Mouse (Mus musculus) liver, embryonic 16.5 days (tissue): Measurements from ENCODE around the gene Rps3. TPM values are rescaled to one million over a fixed set of nuclear protein-coding genes. Genes with fewer than 3 reads are reported as not detected.

ENCODE experiments used
- ATAC-seq: fragments of 200-750 bp; cut with Nextera tagmentation; 2 replicates; pipeline ENCODE4 v1.8.0; 2017; ENCODE audit warnings: low read depth, mild to moderate bottlenecking, moderate number of reproducible peaks, moderate library complexity
- H3K27ac ChIP-seq: fragments of 300-500 bp; sonication (generic); 2 replicates; pipeline ENCODE4 v1.5.1; 2014; ENCODE audit warnings: mild to moderate bottlenecking, low read length
- H3K27me3 ChIP-seq: fragments of 300-500 bp; sonication (generic); 2 replicates; pipeline ENCODE4 v1.6.1; 2014; ENCODE audit warnings: low read depth, low read length, mixed read lengths; ENCODE audit not compliant: control insufficient read depth, insufficient read depth
- H3K36me3 ChIP-seq: fragments of 300-500 bp; sonication (generic); 2 replicates; pipeline ENCODE4 v1.6.1; 2014; ENCODE audit warnings: mild to moderate bottlenecking; ENCODE audit not compliant: control insufficient read depth, insufficient read depth
- H3K4me1 ChIP-seq: fragments of 300-500 bp; sonication (generic); 2 replicates; pipeline ENCODE4 v1.6.1; 2014; ENCODE audit warnings: low read depth, low read length, mixed read lengths; ENCODE audit not compliant: control insufficient read depth
- H3K4me2 ChIP-seq: fragments of 300-500 bp; sonication (generic); 2 replicates; pipeline ENCODE4 v1.6.1; 2014; ENCODE audit warnings: low read depth, low read length, mixed read lengths
- H3K4me3 ChIP-seq: fragments of 300-500 bp; sonication (generic); 2 replicates; pipeline ENCODE4 v1.5.1; 2014; ENCODE audit warnings: low read depth, mild to moderate bottlenecking, low read length
- H3K9ac ChIP-seq: fragments of 300-500 bp; sonication (generic); 2 replicates; pipeline ENCODE4 v1.6.1; 2014; ENCODE audit warnings: low read depth, low read length
- H3K9me3 ChIP-seq: fragments of 300-500 bp; sonication (generic); replicated peaks from 2 replicates; pipeline ENCODE4 v1.6.1; 2016; ENCODE audit warnings: low read length; ENCODE audit not compliant: control insufficient read depth
- WGBS: fragments of 180-500 bp; shearing (Covaris S2); extraction: QIAGEN DNeasy Blood & Tissue Kit; methylation state at CpG from one replicate; pipeline ENCODE4 v1.1.7; 2014; ENCODE audit not compliant: insufficient replicate concordance; 5-methylcytosine and 5-hydroxymethylcytosine counted together
- polyA plus RNA-seq: library from polyadenylated mRNA; unstranded; fragments of >200 nt; fragmentation: Nextera tagmentation; extraction: Ambion mirVana; gene quantifications from 2 replicates; pipeline ENCODE4 v1.2.1, GENCODE M21; 2015

Gene Rps3
- polyA plus RNA-seq, 1 experiment from 2014 or later, result 400 TPM

- no peaks in the 10 kb centered on the region for H3K36me3 ChIP-seq
- no peak overlapping the region for H3K9ac ChIP-seq
- no peak overlapping the region for H3K4me3 ChIP-seq
- H3K27ac ChIP-seq, result no peak overlapping the region
- peaks cover 42% of the 10 kb centered on the region for H3K4me1 ChIP-seq
- 66% methylated on average over 18 of the region's 18 CpGs for WGBS
- ATAC-seq, result no peak
- H3K27me3 ChIP-seq, result peaks cover 38% of the 10 kb centered on the region
- no peaks in the 10 kb centered on the region for H3K9me3 ChIP-seq
- no peak overlapping the region for H3K4me2 ChIP-seq
Measured at GRCm38 (mm10) chr7:99471578-99471977, 12.0 kb downstream of the Rps3 start.

DNA sequence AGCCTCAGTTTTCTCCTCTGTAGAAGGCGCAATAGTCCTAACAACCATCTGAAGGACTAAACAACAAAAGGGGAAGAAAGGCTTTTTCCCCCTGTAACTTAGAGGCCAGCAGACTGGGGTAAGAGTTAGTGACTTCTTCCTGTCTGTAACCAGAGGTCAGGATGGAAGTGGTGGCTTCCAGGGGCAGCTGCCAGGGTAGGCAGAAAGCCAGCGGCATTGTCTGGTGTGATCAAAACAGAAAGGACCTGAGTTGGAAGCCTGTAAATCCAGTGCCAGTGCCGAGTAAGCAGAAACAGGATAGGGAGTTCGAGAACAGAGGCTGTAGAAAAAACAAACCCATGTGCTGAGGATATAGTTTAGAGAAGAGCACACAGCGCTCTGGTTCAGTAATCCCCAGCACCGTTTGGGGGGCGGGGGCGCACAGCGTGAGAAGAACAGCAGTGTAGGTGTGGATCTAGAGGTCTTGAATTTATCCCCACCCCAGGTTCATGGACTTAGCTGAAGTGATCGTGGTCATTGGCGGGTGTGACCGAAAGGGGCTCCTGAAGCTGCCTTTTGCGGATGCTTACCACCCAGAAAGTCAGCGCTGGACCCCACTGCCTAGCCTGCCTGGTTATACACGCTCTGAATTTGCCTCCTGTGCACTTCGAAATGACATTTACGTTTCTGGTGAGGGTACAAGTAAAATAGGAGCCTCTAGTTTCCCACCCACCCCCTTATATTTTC lies 13.7 kb downstream of the Rps3 start:
- H3K9ac ChIP-seq, result no peak overlapping the region
- H3K27me3 ChIP-seq, result peaks cover 41% of the 10 kb centered on the region
- ATAC-seq, result no peak
- H3K9me3 ChIP-seq, result no peaks in the 10 kb centered on the region
- H3K4me2 ChIP-seq, result no peak overlapping the region
- H3K4me3 ChIP-seq, result no peak overlapping the region
- no peaks in the 10 kb centered on the region for H3K36me3 ChIP-seq
- no peak overlapping the region for H3K27ac ChIP-seq
- WGBS, result 54% methylated on average over 17 of the region's 17 CpGs
- H3K4me1 ChIP-seq, result peaks cover 28% of the 10 kb centered on the region

- WGBS, result 2% methylated on average over 142 of the region's 145 CpGs
- H3K9ac ChIP-seq, result peak overlapping the region; percentile 38
Measured at GRCm38 (mm10) chr7:99468283-99469132, 15.0 kb downstream of the Rps3 start.

GRCm38 (mm10) chr7:99467916-99468282 lies 15.6 kb downstream of the Rps3 start:
- no peak; the same call in 1 of the 2 replicates for ATAC-seq
- H3K4me3 ChIP-seq, result peak overlapping the region; percentile 57
- H3K9ac ChIP-seq, result peak overlapping the region; percentile 38
- H3K27me3 ChIP-seq, result peaks cover 41% of the 10 kb centered on the region
- H3K4me2 ChIP-seq, result peak overlapping the region; percentile 75
- peaks cover 16% of the 10 kb centered on the region for H3K4me1 ChIP-seq
- no peaks in the 10 kb centered on the region for H3K9me3 ChIP-seq
- 7% methylated on average over 11 of the region's 11 CpGs for WGBS
- peak overlapping the region; percentile 65 for H3K27ac ChIP-seq
- no peaks in the 10 kb centered on the region for H3K36me3 ChIP-seq

More at GRCm38 (mm10) chr7:99468283-99469132, 15.0 kb downstream of the Rps3 start:
- H3K4me3 ChIP-seq, result peak overlapping the region; percentile 57
- ATAC-seq, result peak; percentile 67
- H3K4me1 ChIP-seq, result peaks cover 16% of the 10 kb centered on the region
- H3K36me3 ChIP-seq, result no peaks in the 10 kb centered on the region
- H3K27ac ChIP-seq, result peak overlapping the region; percentile 65
- peak overlapping the region; percentile 75 for H3K4me2 ChIP-seq
- no peaks in the 10 kb centered on the region for H3K9me3 ChIP-seq
- H3K27me3 ChIP-seq, result peaks cover 41% of the 10 kb centered on the region

DNA sequence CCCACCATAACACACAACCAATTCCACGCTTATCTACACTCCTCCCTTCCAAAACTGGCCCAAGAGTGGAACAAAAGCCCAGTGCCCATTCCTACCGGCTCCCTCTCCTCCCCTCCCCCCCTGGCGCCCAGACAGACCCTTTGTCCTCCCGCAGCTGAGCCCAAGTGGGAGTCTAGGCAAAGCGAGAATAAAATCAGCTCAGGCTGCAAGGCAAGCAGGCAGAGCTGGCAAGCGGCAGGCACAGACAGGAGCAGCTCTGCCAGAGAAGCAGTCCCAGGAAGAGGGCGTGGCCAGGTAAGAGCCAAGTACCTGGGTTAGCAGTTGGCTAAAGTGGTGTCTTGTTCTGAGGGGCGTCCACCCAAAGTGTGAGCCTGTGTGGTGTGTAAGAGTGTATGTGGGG lies 17.7 kb downstream of the Rps3 start, which contains the start of gene Klhl35:
Gene Klhl35, plus strand, starts transcription at position 194 of the 400 bp plus-strand sequence.
- no peaks in the 10 kb centered on the region for H3K36me3 ChIP-seq
- ATAC-seq, result no peak
- H3K4me2 ChIP-seq, result no peak within 1 kb of the TSS
- H3K27me3 ChIP-seq, result peaks cover 41% of the 10 kb centered on the region
- H3K4me3 ChIP-seq, result no peak within 1 kb of the TSS
- no peak within 1 kb of the TSS for H3K27ac ChIP-seq
- peaks cover 16% of the 10 kb centered on the region for H3K4me1 ChIP-seq
- no peaks in the 10 kb centered on the region for H3K9me3 ChIP-seq
- no peak within 1 kb of the TSS for H3K9ac ChIP-seq
- WGBS, result 39% methylated on average over 8 of the region's 8 CpGs

DNA sequence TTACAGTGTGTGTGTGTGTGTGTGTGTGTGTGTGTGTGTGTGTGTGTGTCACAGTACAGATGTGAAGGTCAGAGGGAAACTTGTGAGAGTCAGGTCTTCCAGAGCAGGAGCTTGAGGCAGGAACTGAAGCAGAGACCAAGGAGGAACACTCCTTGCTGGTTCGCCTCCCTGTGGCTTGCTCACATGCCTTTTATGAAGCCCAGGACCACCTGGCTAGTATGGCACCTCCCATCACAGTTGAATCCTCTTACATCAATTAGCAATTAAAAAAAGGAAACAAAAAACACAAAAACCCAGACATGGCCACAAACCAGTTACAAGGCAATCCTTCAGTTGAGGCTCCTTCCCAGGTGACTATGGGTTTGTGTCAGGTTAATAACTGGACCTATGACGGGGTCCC lies 20.4 kb downstream of the Rps3 start:
- WGBS, result 39% methylated on average over 2 of the region's 2 CpGs
- H3K27ac ChIP-seq, result no peak overlapping the region
- H3K4me1 ChIP-seq, result peaks cover 3% of the 10 kb centered on the region
- ATAC-seq, result no peak
- no peaks in the 10 kb centered on the region for H3K36me3 ChIP-seq
- no peak overlapping the region for H3K9ac ChIP-seq
- H3K27me3 ChIP-seq, result peaks cover 17% of the 10 kb centered on the region
- H3K4me2 ChIP-seq, result no peak overlapping the region
- H3K9me3 ChIP-seq, result no peaks in the 10 kb centered on the region
- no peak overlapping the region for H3K4me3 ChIP-seq

DNA sequence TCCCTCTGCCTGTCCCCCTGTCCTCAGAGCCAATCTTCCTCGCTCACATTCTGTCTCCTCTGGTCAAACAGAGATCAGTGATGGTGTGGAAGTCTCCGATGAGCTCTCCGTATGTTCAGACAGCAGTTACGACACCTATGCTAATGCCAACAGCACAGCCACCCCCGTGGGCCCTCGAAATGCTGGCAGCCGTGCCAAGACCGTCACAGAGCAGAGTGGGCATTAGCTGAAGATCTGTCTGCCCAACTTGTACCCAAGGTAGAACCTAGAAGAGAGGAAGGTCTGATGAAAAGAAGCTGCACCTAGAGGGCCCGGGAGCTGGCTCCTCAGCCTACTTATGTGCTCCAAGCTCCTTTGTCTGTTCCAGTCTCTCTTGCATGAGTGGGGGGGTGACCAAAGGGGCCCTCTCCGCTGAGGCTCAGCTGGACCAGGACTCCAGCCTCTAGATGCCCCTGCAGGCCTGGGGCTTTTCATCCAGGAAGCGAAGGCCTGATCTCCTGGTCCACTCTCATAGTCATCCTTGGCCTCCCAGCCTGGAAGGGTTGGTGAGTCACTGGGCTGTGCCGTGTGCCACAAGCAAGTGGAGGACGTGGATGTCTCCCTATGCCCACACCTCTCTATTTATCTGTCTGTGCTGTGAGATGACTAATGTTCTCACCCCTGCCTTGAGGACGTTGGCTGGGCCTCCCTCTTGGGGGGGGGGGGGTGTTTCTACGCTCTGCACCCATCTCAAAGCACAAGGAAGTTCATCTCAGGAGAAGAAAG lies 23.5 kb downstream of the Rps3 start:
- H3K4me3 ChIP-seq, result no peak overlapping the region
- H3K4me1 ChIP-seq, result no peaks in the 10 kb centered on the region
- H3K9ac ChIP-seq, result no peak overlapping the region
- no peak overlapping the region for H3K4me2 ChIP-seq
- WGBS, result 72% methylated on average over 15 of the region's 15 CpGs
- no peak overlapping the region for H3K27ac ChIP-seq
- H3K36me3 ChIP-seq, result no peaks in the 10 kb centered on the region
- H3K9me3 ChIP-seq, result no peaks in the 10 kb centered on the region
- no peaks in the 10 kb centered on the region for H3K27me3 ChIP-seq
- ATAC-seq, result no peak

GRCm38 (mm10) chr7:99458849-99459248 lies 24.7 kb downstream of the Rps3 start:
- no peaks in the 10 kb centered on the region for H3K4me1 ChIP-seq
- H3K36me3 ChIP-seq, result no peaks in the 10 kb centered on the region
- no peak overlapping the region for H3K4me3 ChIP-seq
- no peaks in the 10 kb centered on the region for H3K9me3 ChIP-seq
- WGBS, result 66% methylated on average over 8 of the region's 8 CpGs
- H3K4me2 ChIP-seq, result no peak overlapping the region
- no peak overlapping the region for H3K27ac ChIP-seq
- no peaks in the 10 kb centered on the region for H3K27me3 ChIP-seq
- no peak for ATAC-seq
- H3K9ac ChIP-seq, result no peak overlapping the region
